Mouse (Mus musculus): ENCODE measurements around the gene Spsb1. TPM values are rescaled to one million over a fixed set of nuclear protein-coding genes. Genes with fewer than 3 reads are reported as not detected.

Spsb1 gene
- total and polyA plus RNA-seq, 2 experiments from 2014 or later: 6.2 to 7.3 TPM

GRCm38 (mm10) chr4:149960391-149960790 lies 5.5 kb upstream of the Spsb1 start:
- no peak for TF ChIP-seq CTCF (IDR thresholded peaks at IDR 0.05; ENCODE audit: low read depth)
- Histone ChIP-seq H3K4me1 (ENCODE audit: insufficient read depth) (no peaks in the 10 kb centered on the region), H3K4me3 (ENCODE audit: low read depth, low read length) (no peak overlapping the region), H3K4me2 (ENCODE audit: low read depth) (no peak overlapping the region), H3K9ac (no peak overlapping the region), H3K9me3 (ENCODE audit: low read length) (no peaks in the 10 kb centered on the region), H3K36me3 (ENCODE audit: insufficient read depth) (no peaks in the 10 kb centered on the region), H3K27ac (ENCODE audit: low read depth, low read length) (no peak overlapping the region), H3K27me3 (ENCODE audit: insufficient read depth, low read length) (peaks cover 12% of the 10 kb centered on the region)
- DNase-seq: no peak
- no peak for ATAC-seq
- 88% methylated on average over 7 of the region's 7 CpGs for WGBS

DNA sequence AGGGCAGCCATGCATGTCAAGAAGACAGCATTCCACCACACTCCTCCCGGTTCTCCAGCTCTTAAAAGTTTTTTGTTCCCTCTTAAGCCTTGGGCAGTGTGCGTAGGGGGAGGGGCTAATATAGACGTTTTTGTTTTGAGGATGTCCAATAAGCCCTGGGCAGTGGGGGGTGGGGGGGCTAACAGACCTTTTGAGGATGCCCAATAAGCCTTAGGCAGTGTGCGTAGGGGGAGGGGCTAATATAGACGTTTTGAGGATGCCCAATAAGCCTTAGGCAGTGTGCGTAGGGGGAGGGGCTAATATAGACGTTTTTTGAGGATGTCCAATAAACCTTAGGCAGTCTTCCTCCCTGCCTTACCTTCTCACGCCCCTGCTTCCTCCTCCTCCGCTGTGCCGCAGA lies 5.0 kb upstream of the Spsb1 start:
- Histone ChIP-seq H3K4me2 (ENCODE audit: low read depth) (no peak overlapping the region), H3K4me3 (ENCODE audit: low read depth, low read length) (no peak overlapping the region), H3K36me3 (ENCODE audit: insufficient read depth) (no peaks in the 10 kb centered on the region), H3K27ac (ENCODE audit: low read depth, low read length) (no peak overlapping the region), H3K4me1 (ENCODE audit: insufficient read depth) (no peaks in the 10 kb centered on the region), H3K27me3 (ENCODE audit: insufficient read depth, low read length) (peaks cover 12% of the 10 kb centered on the region), H3K9ac (no peak overlapping the region), H3K9me3 (ENCODE audit: low read length) (no peaks in the 10 kb centered on the region)
- no peak for TF ChIP-seq CTCF (IDR thresholded peaks at IDR 0.05; ENCODE audit: low read depth)
- 52% methylated on average over 10 of the region's 10 CpGs for WGBS
- no peak for DNase-seq
- no peak for ATAC-seq

- Histone ChIP-seq H3K9ac (no peak overlapping the region), H3K27ac (ENCODE audit: low read depth, low read length) (no peak overlapping the region), H3K9me3 (ENCODE audit: low read length) (no peaks in the 10 kb centered on the region), H3K36me3 (ENCODE audit: insufficient read depth) (no peaks in the 10 kb centered on the region), H3K4me1 (ENCODE audit: insufficient read depth) (no peaks in the 10 kb centered on the region), H3K27me3 (ENCODE audit: insufficient read depth, low read length) (peaks cover 12% of the 10 kb centered on the region), H3K4me2 (ENCODE audit: low read depth) (no peak overlapping the region), H3K4me3 (ENCODE audit: low read depth, low read length) (no peak overlapping the region)
- ATAC-seq: peak; percentile 16; the same call in 1 of the 2 replicates
- 1% methylated on average over 5 of the region's 5 CpGs for WGBS
- TF ChIP-seq CTCF (IDR thresholded peaks at IDR 0.05; ENCODE audit: low read depth): peak; percentile 99
- peak; percentile 93 for DNase-seq
Observed at GRCm38 (mm10) chr4:149958566-149958965, 3.7 kb upstream of the Spsb1 start.

- Histone ChIP-seq H3K4me3 (ENCODE audit: low read depth, low read length) (no peak overlapping the region), H3K27ac (ENCODE audit: low read depth, low read length) (no peak overlapping the region)
Observed at GRCm38 (mm10) chr4:149956048-149956447, 1.2 kb upstream of the Spsb1 start.

DNA sequence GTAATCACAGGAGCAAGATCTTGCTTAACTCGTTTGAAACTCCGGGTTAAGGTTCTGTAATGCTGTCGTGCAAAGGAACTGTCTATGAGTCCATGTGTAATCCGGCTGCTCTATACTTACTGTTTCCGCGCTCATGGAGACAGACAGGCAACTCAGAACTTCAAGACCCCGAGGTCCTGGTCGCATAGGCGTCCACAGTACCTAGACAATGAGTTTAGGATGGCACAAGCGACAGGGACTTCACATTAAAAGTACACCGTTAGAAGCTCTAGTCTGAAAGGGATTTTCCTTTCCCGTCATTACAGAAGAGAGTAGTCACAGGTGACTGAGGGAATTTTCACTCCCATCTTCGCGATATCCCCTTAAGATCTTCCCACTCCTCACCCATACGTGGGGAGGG lies 788 bp upstream of the Spsb1 start:
- DNase-seq: no peak
- no peaks in the 10 kb centered on the region for H3K36me3 ChIP-seq (ENCODE audit: insufficient read depth)
- no peak for ATAC-seq
- H3K4me1 ChIP-seq (ENCODE audit: insufficient read depth): peaks cover 5% of the 10 kb centered on the region; the same call in 1 of the 2 replicates
- no peak overlapping the region for H3K4me3 ChIP-seq (ENCODE audit: low read depth, low read length)
- no peak overlapping the region for H3K9ac ChIP-seq
- no peak overlapping the region for H3K27ac ChIP-seq (ENCODE audit: low read depth, low read length)
- peaks cover 12% of the 10 kb centered on the region for H3K27me3 ChIP-seq (ENCODE audit: insufficient read depth, low read length)
- H3K4me2 ChIP-seq (ENCODE audit: low read depth): peak overlapping the region; percentile 90; the same call in 1 of the 2 replicates
- no peaks in the 10 kb centered on the region for H3K9me3 ChIP-seq (ENCODE audit: low read length)
- 15% methylated on average over 15 of the region's 15 CpGs for WGBS
- TF ChIP-seq CTCF (IDR thresholded peaks at IDR 0.05; ENCODE audit: low read depth): no peak

More at GRCm38 (mm10) chr4:149956048-149956447, 1.2 kb upstream of the Spsb1 start:
- DNase-seq (no peak), ATAC-seq (no peak)
- Histone ChIP-seq H3K9me3 (ENCODE audit: low read length) (no peaks in the 10 kb centered on the region), H3K9ac (no peak overlapping the region), H3K4me1 (ENCODE audit: insufficient read depth) (peaks cover 5% of the 10 kb centered on the region; the same call in 1 of the 2 replicates), H3K4me2 (ENCODE audit: low read depth) (no peak overlapping the region), H3K36me3 (ENCODE audit: insufficient read depth) (no peaks in the 10 kb centered on the region), H3K27me3 (ENCODE audit: insufficient read depth, low read length) (peaks cover 12% of the 10 kb centered on the region)
- TF ChIP-seq CTCF (IDR thresholded peaks at IDR 0.05; ENCODE audit: low read depth): no peak
- WGBS: 59% methylated on average over 13 of the region's 13 CpGs

- Histone ChIP-seq H3K36me3 (ENCODE audit: insufficient read depth) (no peaks in the 10 kb centered on the region), H3K9me3 (ENCODE audit: low read length) (no peaks in the 10 kb centered on the region), H3K4me1 (ENCODE audit: insufficient read depth) (peaks cover 5% of the 10 kb centered on the region; the same call in 1 of the 2 replicates), H3K9ac (peak overlapping the region; percentile 57), H3K27ac (ENCODE audit: low read depth, low read length) (no peak overlapping the region), H3K27me3 (ENCODE audit: insufficient read depth, low read length) (peaks cover 12% of the 10 kb centered on the region), H3K4me2 (ENCODE audit: low read depth) (peak overlapping the region; percentile 90), H3K4me3 (ENCODE audit: low read depth, low read length) (peak overlapping the region; percentile 57)
- DNase-seq (peak; percentile 69), ATAC-seq (peak; percentile 26)
- WGBS: 5% methylated on average over 32 of the region's 32 CpGs
- TF ChIP-seq CTCF (IDR thresholded peaks at IDR 0.05; ENCODE audit: low read depth): no peak
Observed at GRCm38 (mm10) chr4:149953621-149954481, 992 bp downstream of the Spsb1 start.

DNA sequence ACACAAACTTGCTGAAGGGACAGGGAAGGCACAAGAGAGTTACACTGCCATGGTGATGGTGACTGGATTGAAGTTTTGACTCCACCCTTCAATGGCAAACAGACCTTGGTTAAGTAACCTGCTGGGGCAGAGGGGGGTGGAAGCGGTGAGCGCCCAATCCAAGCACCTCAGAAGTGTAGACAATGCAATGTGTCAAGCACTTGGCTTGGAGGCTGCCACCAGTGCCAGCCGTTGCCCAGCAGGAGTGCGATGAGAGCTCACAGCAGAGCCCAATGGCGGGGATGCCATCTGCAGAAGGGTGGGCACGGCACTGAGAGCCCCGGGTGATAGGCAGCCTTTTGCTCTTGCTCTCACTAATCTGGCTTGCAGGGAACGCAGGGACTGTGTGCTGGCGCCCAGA lies 2.6 kb downstream of the Spsb1 start:
- peak; percentile 34 for ATAC-seq
- H3K9me3 ChIP-seq (ENCODE audit: low read length): no peaks in the 10 kb centered on the region
- TF ChIP-seq CTCF (IDR thresholded peaks at IDR 0.05; ENCODE audit: low read depth): no peak
- no peak overlapping the region for H3K27ac ChIP-seq (ENCODE audit: low read depth, low read length)
- H3K27me3 ChIP-seq (ENCODE audit: insufficient read depth, low read length): peaks cover 12% of the 10 kb centered on the region
- H3K9ac ChIP-seq: no peak overlapping the region
- H3K4me2 ChIP-seq (ENCODE audit: low read depth): no peak overlapping the region
- no peak for DNase-seq
- no peaks in the 10 kb centered on the region for H3K36me3 ChIP-seq (ENCODE audit: insufficient read depth)
- 49% methylated on average over 9 of the region's 9 CpGs for WGBS
- no peak overlapping the region for H3K4me3 ChIP-seq (ENCODE audit: low read depth, low read length)
- H3K4me1 ChIP-seq (ENCODE audit: insufficient read depth): peaks cover 5% of the 10 kb centered on the region; the same call in 1 of the 2 replicates
